Mouse (Mus musculus) spleen, adult 2 months (tissue): ENCODE results near the gene Tmem186. TPM values are rescaled to one million over a fixed set of nuclear protein-coding genes. Genes with fewer than 3 reads are reported as not detected.

Experiments used
- DNase-seq, 2 experiments: peaks; one replicate each; pipeline versions ENCODE4 v3.0.0 to v3.0.0-alpha.2; 2012 to 2021; ENCODE audit warnings: low spot score in 2 of 2, low read depth in 1 of 2
- H3K27ac ChIP-seq: fragments of 200-500 bp; 2 replicates; pipeline ENCODE4 v1.5.1; 2012; ENCODE audit warnings: low read length, inconsistent platforms; ENCODE audit not compliant: insufficient read depth
- H3K27me3 ChIP-seq: fragments of 200-500 bp; 2 replicates; pipeline ENCODE4 v1.6.1; 2012; ENCODE audit warnings: mild to moderate bottlenecking, moderate library complexity, low read length, inconsistent platforms; ENCODE audit not compliant: control insufficient read depth, insufficient read depth
- H3K36me3 ChIP-seq: fragments of 200-500 bp; 2 replicates; pipeline ENCODE4 v1.6.1; 2012; ENCODE audit warnings: mild to moderate bottlenecking, low read length, inconsistent platforms; ENCODE audit not compliant: control insufficient read depth, insufficient read depth
- H3K4me1 ChIP-seq: fragments of 200-500 bp; 2 replicates; pipeline ENCODE4 v1.6.1; 2011; ENCODE audit warnings: inconsistent platforms; ENCODE audit not compliant: control insufficient read depth, insufficient read depth, insufficient read length
- H3K4me3 ChIP-seq: fragments of 200-500 bp; 2 replicates; pipeline ENCODE4 v1.5.1; 2011; ENCODE audit warnings: mild to moderate bottlenecking, inconsistent platforms; ENCODE audit not compliant: insufficient read depth, insufficient read length; ENCODE audit errors: extremely low read depth
- CTCF ChIP-seq: fragments of 200-500 bp; IDR thresholded peaks from 2 replicates; pipeline ENCODE4 v1.5.1; 2011; ENCODE audit warnings: mild to moderate bottlenecking, inconsistent platforms; ENCODE audit not compliant: insufficient read depth, insufficient read length, insufficient replicate concordance; ENCODE audit errors: extremely low read depth
- POLR2A ChIP-seq: fragments of 200-500 bp; IDR thresholded peaks from 2 replicates; pipeline ENCODE4 v1.6.1; 2011; ENCODE audit warnings: low read depth, low read length, inconsistent platforms
- whole genome bisulfite sequencing: fragments of 180-500 bp; shearing (Covaris S2); methylation state at CpG from one replicate; pipeline ENCODE4 v1.1.7; 2018; 5-methylcytosine and 5-hydroxymethylcytosine counted together
- polyA plus RNA-seq: library from polyadenylated mRNA; depleted of rRNA; stranded (reverse); fragments of >200 nt; gene quantifications from 2 replicates; pipeline ENCODE4 v1.2.3, GENCODE M21; 2012

Gene Tmem186
- polyA plus RNA-seq, 1 experiment: 9.7 TPM

DNA sequence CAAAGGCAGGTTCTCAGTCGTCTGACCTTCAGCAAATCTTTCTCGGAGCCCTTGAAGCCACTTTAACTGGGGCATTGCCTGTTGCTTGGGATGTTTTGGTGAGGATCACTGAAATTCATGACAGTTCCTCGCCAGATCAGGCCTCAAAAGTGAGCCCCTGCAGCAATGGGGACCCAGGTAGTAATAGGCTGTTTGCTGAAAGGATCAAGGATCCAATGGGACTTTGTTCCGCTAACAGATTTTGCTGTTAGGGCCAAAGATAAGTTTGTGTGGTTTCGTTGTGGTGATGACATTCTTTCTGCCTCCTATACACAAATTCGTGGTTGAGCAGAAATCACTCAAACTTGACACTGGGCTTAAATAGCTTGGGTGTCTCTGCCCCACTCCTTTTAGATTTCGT, 619 bp upstream of the Tmem186 start:
- Histone ChIP-seq H3K4me3 (peak overlapping the region; percentile 99), H3K4me1 (peaks cover 5% of the 10 kb centered on the region; the same call in 1 of the 2 replicates), H3K36me3 (peaks cover 3% of the 10 kb centered on the region), H3K27me3 (no peaks in the 10 kb centered on the region), H3K27ac (peak overlapping the region; percentile 93)
- TF ChIP-seq POLR2A: no peak
- no peak for TF ChIP-seq CTCF
- WGBS: 25% methylated on average over 7 of the region's 7 CpGs
- no peak for DNase-seq

DNA sequence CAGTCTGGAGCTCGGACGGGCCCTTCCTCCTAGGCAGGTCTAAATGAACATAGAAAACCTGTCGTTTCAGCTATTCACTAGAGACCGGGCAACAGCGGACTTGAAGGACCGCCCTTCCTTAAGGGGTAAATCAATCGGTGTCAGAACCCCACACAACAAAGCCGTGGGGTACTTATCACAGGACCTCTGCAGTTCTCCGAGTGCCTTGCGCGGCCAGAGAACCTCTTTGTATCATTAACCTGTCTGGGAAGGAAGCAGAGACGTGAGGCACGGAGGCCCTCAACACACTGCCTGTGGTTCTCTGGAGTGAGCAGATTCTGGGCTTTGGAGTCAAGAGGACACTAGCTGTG, 670 bp downstream of the Tmem186 start:
- H3K4me1 ChIP-seq: peaks cover 5% of the 10 kb centered on the region; the same call in 1 of the 2 replicates
- H3K27me3 ChIP-seq: no peaks in the 10 kb centered on the region
- peak overlapping the region; percentile 99 for H3K4me3 ChIP-seq
- no peak for DNase-seq
- 1% methylated on average over 13 of the region's 13 CpGs for WGBS
- H3K36me3 ChIP-seq: no peaks in the 10 kb centered on the region; the same call in none of the 2 replicates
- H3K27ac ChIP-seq: peak overlapping the region; percentile 93
- TF ChIP-seq CTCF (no peak), POLR2A (no peak)

DNA sequence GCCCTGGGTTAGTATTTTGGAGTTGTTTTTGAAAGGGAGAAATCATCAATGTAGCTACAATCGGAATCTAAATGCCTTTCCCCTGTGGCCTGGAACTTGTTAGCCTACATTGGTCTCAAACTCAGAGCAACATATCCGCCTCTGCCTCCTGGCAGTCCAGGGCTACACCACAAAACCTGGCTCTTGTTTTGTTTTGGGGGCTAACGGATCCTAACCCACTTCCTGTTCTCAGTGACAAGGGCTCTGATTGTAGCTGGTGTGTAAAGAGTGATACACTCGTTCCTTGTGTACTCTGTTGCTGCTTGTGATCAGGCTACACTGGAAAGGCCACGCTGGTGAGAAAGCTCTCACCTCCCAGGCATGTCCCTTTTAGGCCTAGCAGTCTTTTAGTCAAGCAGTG, 6.1 kb downstream of the Tmem186 start:
- no peak for DNase-seq
- TF ChIP-seq CTCF (no peak), POLR2A (no peak)
- no peaks in the 10 kb centered on the region; the same call in 1 of the 2 replicates for H3K36me3 ChIP-seq
- no peak overlapping the region for H3K4me3 ChIP-seq
- no peaks in the 10 kb centered on the region for H3K27me3 ChIP-seq
- WGBS: 25% methylated on average over 5 of the region's 5 CpGs
- no peak overlapping the region for H3K27ac ChIP-seq
- peaks cover 5% of the 10 kb centered on the region; the same call in 1 of the 2 replicates for H3K4me1 ChIP-seq

GRCm38 (mm10) chr16:8630419-8630818, 7.1 kb downstream of the Tmem186 start:
- no peak for DNase-seq
- Histone ChIP-seq H3K36me3 (no peaks in the 10 kb centered on the region; the same call in 1 of the 2 replicates), H3K27me3 (no peaks in the 10 kb centered on the region), H3K27ac (no peak overlapping the region), H3K4me3 (no peak overlapping the region), H3K4me1 (no peaks in the 10 kb centered on the region)
- TF ChIP-seq POLR2A (no peak), CTCF (no peak)
- WGBS: 78% methylated on average over 2 of the region's 2 CpGs

- H3K4me3 ChIP-seq: no peak overlapping the region
- WGBS: 87% methylated on average over 16 of the region's 16 CpGs
- no peak for TF ChIP-seq POLR2A
- TF ChIP-seq CTCF: no peak
- H3K27ac ChIP-seq: no peak overlapping the region
- no peaks in the 10 kb centered on the region for H3K36me3 ChIP-seq
- no peaks in the 10 kb centered on the region for H3K27me3 ChIP-seq
- DNase-seq: no peak
- no peaks in the 10 kb centered on the region for H3K4me1 ChIP-seq
Measured at GRCm38 (mm10) chr16:8620315-8621115, 17.0 kb downstream of the Tmem186 start.

- Histone ChIP-seq H3K4me3 (no peak overlapping the region), H3K36me3 (no peaks in the 10 kb centered on the region), H3K4me1 (no peaks in the 10 kb centered on the region), H3K27me3 (no peaks in the 10 kb centered on the region), H3K27ac (no peak overlapping the region)
- DNase-seq: no peak
- WGBS: 84% methylated on average over 10 of the region's 10 CpGs
- TF ChIP-seq POLR2A (no peak), CTCF (no peak)
Measured at GRCm38 (mm10) chr16:8619659-8620314, 17.7 kb downstream of the Tmem186 start.

GRCm38 (mm10) chr16:8613447-8613846, 24.1 kb downstream of the Tmem186 start:
- Histone ChIP-seq H3K27ac (peak overlapping the region; percentile 30; the same call in 1 of the 2 replicates), H3K36me3 (no peaks in the 10 kb centered on the region), H3K27me3 (no peaks in the 10 kb centered on the region), H3K4me1 (no peaks in the 10 kb centered on the region), H3K4me3 (no peak overlapping the region)
- 92% methylated on average over 3 of the region's 3 CpGs for WGBS
- TF ChIP-seq POLR2A (no peak), CTCF (no peak)
- no peak for DNase-seq
